Mouse (Mus musculus) thymus, postnatal 36 days (tissue): ENCODE results near the gene Rbms3.

ENCODE experiments used
- DNase-seq, 2 experiments: peaks; one replicate each; pipeline ENCODE4 v3.0.0; 2022; ENCODE audit warnings: mixed read lengths in 2 of 2

The Rbms3 gene

DNA sequence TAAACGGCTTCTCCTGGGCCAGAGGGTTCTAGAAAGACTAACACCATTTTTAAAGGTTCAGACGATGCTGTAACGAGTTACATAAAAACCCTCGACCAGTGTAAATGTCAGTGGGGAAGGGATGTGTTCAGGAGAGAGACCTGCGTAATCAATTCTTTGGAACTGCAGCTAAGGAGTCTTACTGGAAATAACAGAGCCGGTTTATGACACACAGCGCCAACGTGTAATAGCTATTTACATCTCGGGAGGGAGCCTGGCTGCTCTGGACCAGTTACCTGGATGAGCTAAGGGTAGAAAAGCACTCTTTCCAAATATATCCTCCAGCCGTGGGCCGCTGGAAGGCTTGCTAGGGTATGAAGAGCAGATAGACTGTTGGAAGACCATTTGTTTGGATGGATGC lies 598.5 kb downstream of the Rbms3 start:
- no peak for DNase-seq

- DNase-seq: no peak
Measured at GRCm38 (mm10) chr9:117030837-117031236, 598.9 kb downstream of the Rbms3 start.

- no peak for DNase-seq
Measured at GRCm38 (mm10) chr9:117029953-117030352, 599.8 kb downstream of the Rbms3 start.

DNA sequence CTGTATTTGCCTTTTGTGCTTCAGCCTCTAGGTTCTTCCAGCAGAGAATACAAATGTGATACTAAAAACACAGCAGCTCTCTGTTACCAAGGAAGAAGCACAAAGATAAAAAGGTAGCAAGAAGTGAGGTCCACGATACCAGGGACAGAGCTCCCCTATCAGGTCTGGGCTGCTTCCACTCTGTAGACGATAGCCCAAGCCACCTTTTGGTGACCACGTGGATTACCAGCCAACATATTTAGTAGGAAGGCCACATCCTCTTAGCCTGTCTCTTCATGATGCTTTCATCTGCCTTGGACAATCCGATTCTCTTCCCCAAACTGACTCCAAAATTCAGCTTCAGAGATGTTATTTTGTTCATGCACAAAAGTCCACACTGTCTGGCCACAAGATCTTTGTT lies 601.1 kb downstream of the Rbms3 start:
- DNase-seq: no peak

- DNase-seq: no peak
Measured at GRCm38 (mm10) chr9:117022086-117022485, 607.6 kb downstream of the Rbms3 start.

- DNase-seq: no peak
Measured at GRCm38 (mm10) chr9:117021506-117021905, 608.2 kb downstream of the Rbms3 start.

DNA sequence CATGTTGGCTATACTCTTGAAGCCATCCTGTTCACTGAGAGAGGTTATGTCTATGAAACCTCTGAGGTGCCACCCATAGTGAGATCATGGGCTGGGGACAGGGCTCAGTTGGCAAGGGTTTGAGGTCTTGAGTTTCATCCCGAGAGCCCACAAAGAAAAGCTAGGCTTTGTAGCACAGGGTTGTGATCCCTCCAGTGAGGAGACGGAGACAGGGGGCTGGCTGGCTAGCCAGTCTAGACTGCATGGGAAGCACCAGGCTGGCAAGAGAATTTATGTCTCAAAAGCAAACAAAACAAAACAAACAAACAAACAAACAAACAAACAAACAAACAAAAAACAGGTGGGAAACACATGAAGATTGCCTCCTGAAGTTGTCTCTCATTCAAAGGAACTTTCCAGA lies 609.5 kb downstream of the Rbms3 start:
- DNase-seq: no peak

DNA sequence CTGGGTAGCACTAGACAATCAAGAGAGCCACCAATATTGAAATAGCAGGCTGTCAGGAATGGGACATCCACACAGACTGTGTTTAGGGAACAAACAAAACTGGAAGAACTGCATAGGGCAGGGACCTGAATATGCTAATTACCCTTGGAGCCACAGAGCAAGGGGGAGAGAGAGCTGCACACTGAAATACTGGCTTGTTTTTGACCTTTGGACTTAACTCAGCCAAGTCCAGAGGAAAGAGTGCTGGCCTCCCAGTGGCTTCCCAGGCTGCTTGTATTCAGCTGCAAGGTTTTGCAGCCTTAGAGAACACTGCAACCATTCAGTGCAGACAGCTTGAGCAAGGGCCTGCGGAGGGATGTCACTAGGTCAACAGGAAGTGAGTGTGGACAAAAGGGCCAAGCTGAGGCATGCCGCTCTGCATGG lies 611.0 kb downstream of the Rbms3 start:
- DNase-seq: no peak

- DNase-seq: no peak
Measured at GRCm38 (mm10) chr9:117018301-117018700, 611.4 kb downstream of the Rbms3 start.

DNA sequence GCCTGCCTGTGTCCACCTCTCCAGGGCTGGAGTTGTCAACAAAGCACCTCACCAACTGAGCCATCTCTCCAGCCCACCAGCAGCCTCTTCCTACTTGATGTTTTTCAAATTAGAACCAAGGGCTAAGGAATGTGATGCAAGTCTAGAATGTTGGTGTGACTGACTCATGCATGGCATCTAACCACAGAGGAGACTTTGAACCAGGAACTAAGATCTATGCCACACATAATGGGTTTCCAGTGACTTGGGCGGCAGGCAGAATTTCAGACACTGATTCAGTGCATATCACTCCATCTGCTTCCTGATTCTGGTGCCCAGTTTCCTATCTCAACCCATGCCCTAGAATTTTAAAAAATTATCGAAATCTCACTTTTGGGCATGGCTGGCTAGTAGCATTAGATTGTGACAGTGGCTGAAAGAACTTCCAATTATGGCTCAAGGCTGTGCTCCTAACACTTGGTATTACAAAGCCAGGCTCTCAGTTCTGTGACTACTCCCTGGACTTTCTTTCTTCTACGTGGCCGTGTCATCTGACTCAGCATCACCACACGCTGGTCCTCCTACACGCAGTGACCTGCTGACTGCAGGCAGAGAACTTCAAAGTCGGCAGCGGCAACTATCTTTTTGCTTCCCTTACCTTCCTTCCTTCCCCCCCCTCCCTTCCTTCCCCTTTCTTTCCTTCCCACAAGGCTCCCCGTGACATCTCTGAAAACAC lies 613.0 kb downstream of the Rbms3 start:
- no peak for DNase-seq

DNA sequence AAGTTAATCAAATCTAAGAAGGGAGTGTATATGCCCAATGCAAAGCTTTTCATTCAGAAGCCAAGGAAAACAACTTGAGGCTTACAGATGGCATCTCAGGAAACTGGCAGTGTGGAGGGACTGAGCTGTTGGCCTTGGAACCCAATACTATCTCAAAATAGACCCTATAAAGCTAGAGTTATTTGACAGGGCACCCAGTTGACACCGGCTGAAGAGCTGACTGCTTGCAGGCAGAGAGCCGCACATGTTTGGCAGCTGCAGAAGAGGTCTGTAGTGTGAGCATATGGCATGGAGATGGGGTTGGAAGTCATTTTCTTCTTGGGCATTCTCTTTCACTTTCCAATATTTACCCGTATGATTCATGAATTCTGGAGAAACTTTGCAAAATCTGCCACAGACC lies 616.3 kb downstream of the Rbms3 start:
- no peak for DNase-seq

DNA sequence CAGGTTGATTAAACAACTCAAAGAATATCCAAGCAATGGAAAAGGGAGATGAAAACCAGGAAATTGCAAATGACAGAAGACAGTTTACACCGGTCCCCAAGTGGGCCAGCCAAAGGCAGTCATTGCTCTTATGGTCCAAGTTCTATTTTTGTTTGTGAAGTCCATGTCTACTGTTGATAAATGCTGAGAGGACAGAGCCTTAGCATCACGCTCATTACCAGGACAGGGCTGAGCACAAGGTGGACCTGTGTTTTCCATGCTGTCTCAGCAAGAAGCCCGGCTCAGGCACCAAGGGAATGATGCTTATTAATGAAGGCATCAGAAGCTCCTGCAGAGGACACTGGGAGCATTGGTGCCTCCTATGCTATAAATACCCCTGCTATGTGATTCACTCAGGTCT lies 618.9 kb downstream of the Rbms3 start:
- DNase-seq: no peak

DNA sequence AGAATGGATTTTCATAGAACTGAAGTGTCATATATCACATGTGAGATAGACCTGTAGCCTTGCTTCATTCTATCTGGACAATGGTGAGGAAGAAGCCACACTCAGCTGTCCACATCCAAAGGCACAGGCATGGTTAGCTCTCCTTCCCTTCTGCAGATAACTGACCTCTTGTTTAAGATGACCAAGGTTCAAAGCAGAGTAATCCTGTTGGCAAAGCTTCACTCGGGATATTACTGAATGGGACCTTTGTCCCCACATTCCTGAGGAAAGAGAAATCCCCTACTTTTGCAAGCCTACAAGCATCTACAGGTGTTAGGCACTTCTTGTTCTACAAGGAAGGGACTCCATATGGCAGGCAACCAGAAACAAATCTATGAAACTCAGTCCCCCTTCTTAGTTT lies 621.5 kb downstream of the Rbms3 start:
- no peak for DNase-seq

DNA sequence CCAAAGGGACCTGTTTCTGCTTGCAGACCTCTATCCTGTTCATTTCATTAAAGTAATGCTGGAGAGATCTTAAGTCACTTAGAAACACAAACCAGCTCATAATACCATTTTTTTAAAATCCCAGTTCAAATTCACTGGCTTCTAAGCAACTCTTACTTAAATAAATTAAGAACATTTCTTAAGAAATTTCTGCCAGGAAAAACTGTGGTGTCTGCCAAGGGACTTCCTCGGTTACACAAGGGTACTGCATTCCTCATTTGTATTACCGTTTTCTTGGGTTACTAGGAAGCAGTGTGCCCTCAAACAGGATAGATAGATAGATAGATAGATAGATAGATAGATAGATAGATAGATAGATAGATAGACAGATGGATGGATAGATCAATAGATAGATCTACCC lies 627.6 kb downstream of the Rbms3 start:
- DNase-seq: no peak

- no peak for DNase-seq
Measured at GRCm38 (mm10) chr9:116999186-116999585, 630.5 kb downstream of the Rbms3 start.

DNA sequence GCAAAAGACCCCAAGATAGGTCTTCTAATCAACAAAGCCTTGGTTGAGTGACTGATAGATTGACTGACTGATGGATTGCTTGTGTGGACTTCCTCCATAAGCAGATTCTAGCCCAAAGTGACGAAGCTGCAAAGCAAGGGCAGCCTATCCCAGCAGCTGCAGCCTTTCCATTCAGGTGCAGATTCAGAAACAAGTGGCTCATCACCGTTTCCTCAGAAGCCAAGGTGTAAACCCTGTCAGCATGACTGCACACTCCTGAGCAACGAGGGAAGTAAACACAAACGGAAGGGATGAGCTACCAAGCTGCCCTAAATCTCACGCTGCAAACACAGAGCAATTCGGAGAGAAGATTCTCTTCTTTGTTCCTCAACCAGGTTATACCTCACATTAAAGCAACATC lies 639.4 kb downstream of the Rbms3 start:
- DNase-seq: no peak

DNA sequence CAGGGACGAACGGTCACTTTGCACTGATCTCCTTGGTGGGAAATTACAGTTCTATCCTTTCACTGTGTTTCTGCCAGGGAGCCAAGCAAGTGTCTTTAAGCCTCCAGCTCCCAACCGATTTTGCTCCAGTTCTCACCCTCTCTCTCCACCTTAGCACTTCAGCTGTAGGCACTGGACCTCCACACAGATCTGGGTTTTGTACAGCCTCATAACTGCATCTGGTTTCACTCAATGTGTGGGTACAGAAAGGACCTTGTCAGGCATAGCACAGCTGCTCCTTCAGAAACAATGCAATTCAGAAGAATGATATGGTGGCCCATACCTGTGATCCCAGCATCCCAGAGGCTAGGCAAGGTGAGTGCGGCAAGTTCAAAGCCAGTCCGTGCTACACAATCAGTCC lies 648.9 kb downstream of the Rbms3 start:
- DNase-seq: no peak

- DNase-seq: no peak
Measured at GRCm38 (mm10) chr9:116977428-116977827, 652.3 kb downstream of the Rbms3 start.

GRCm38 (mm10) chr9:116976575-116977408 lies 652.9 kb downstream of the Rbms3 start:
- DNase-seq: no peak

DNA sequence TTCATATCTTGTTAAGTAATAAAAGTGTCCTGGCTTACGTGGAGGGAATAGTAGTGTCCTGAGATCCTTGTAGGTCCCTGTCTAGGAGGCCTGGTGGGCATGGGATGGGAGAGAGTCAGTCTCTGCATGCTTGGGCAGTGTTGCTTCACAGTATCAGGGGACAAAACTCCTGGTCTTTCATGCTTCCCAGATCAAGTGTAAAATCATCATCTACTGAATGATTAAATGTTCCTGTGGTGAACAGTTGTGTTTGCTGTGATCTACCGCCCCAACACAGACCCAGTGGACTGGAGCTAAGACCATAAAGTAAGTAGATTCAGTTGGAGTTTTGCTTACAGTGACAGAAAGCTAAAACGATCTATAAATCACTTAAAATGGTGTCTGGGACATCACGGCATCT lies 654.4 kb downstream of the Rbms3 start:
- no peak for DNase-seq

DNA sequence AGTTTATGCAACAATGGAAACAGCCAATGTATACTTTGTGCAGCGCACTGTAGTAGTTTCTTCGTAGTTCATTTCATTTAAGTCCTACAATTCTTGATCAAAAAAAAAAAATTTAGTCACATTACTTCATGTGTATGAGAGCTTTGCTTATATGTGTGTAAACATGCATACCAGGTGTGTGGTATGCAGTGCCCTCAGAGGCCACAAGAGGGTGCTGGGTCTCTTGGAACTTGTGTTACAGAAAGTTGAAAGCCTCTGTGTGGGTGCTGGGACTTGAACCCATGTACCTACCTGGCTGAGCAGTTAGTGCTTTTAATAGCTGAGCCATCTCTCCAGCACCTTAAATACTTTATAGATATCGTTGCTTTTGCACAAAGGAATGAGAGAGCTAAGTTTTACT lies 655.6 kb downstream of the Rbms3 start:
- DNase-seq: no peak

- DNase-seq: no peak
Measured at GRCm38 (mm10) chr9:116973594-116973993, 656.1 kb downstream of the Rbms3 start.

GRCm38 (mm10) chr9:116967317-116967716 lies 662.4 kb downstream of the Rbms3 start:
- no peak for DNase-seq

- DNase-seq: no peak
Measured at GRCm38 (mm10) chr9:116965691-116966090, 664.0 kb downstream of the Rbms3 start.
